Mouse (Mus musculus) forebrain, embryonic 11.5 days (tissue): ENCODE measurements around the gene Mab21l2. TPM values are rescaled to one million over a fixed set of nuclear protein-coding genes. Genes with fewer than 3 reads are reported as not detected.

ENCODE experiments used
- ATAC-seq: fragments of 200-750 bp; cut with Nextera tagmentation; replicated peaks from 2 replicates; pipeline ENCODE4 v1.8.0; 2017; ENCODE audit warnings: moderate TSS enrichment; ENCODE audit not compliant: low FRiP score
- DNase-seq: peaks from one replicate; pipeline ENCODE4 v3.0.0-alpha.2; 2017; ENCODE audit warnings: low spot score
- H3K27ac ChIP-seq: fragments of 300-500 bp; sonication (generic); 2 replicates; pipeline ENCODE4 v1.5.1; 2014; ENCODE audit warnings: low read depth, low read length
- H3K27me3 ChIP-seq: fragments of 300-500 bp; sonication (generic); 2 replicates; pipeline ENCODE4 v1.6.1; 2014; ENCODE audit warnings: mild to moderate bottlenecking, low read length, mixed read lengths; ENCODE audit not compliant: control insufficient read depth, insufficient read depth
- H3K36me3 ChIP-seq: fragments of 300-500 bp; sonication (generic); 2 replicates; pipeline ENCODE4 v1.6.1; 2014; ENCODE audit warnings: mild to moderate bottlenecking, low read length, moderate library complexity, mixed read lengths; ENCODE audit not compliant: control insufficient read depth, insufficient read depth
- H3K4me1 ChIP-seq: fragments of 300-500 bp; sonication (generic); replicated peaks from 2 replicates; pipeline ENCODE4 v1.6.1; 2014; ENCODE audit warnings: low read length, mixed read lengths; ENCODE audit not compliant: control insufficient read depth, insufficient read depth
- H3K4me2 ChIP-seq: fragments of 300-500 bp; sonication (generic); 2 replicates; pipeline ENCODE4 v1.6.1; 2014; ENCODE audit warnings: low read depth, mild to moderate bottlenecking, low read length, moderate library complexity, mixed read lengths; ENCODE audit not compliant: severe bottlenecking
- H3K4me3 ChIP-seq: fragments of 300-500 bp; sonication (generic); 2 replicates; pipeline ENCODE4 v1.5.1; 2014; ENCODE audit warnings: low read depth, low read length
- H3K9ac ChIP-seq: fragments of 300-500 bp; sonication (generic); 2 replicates; pipeline ENCODE4 v1.6.1; 2014; ENCODE audit warnings: low read length
- H3K9me3 ChIP-seq: fragments of 300-500 bp; sonication (generic); 2 replicates; pipeline ENCODE4 v1.6.1; 2016; ENCODE audit warnings: low read length, mixed read lengths; ENCODE audit not compliant: control insufficient read depth
- WGBS: fragments of 180-500 bp; shearing (Covaris S2); extraction: QIAGEN DNeasy Blood & Tissue Kit; methylation state at CpG from one replicate; pipeline ENCODE4 v1.1.7; 2014; 5-methylcytosine and 5-hydroxymethylcytosine counted together
- polyA plus RNA-seq: library from polyadenylated mRNA; unstranded; fragments of >200 nt; fragmentation: Nextera tagmentation; extraction: Ambion mirVana; gene quantifications from 2 replicates; pipeline ENCODE4 v1.2.1, GENCODE M21; 2014

Gene Mab21l2
- polyA plus RNA-seq, 1 experiment from 2014 or later = 7.5 TPM

GRCm38 (mm10) chr3:86522880-86523505, 25.4 kb downstream of the Mab21l2 start:
- Histone ChIP-seq H3K27ac (no peak overlapping the region), H3K9ac (no peak overlapping the region), H3K27me3 (no peaks in the 10 kb centered on the region), H3K36me3 (no peaks in the 10 kb centered on the region), H3K4me2 (no peak overlapping the region), H3K4me3 (no peak overlapping the region), H3K4me1 (no peaks in the 10 kb centered on the region), H3K9me3 (no peaks in the 10 kb centered on the region)
- WGBS = 49% methylated on average over 3 of the region's 3 CpGs
- DNase-seq = no peak
- ATAC-seq = no peak

GRCm38 (mm10) chr3:86518506-86519109, 29.8 kb downstream of the Mab21l2 start:
- no peak for ATAC-seq
- H3K9me3 ChIP-seq = no peaks in the 10 kb centered on the region
- no peaks in the 10 kb centered on the region for H3K27me3 ChIP-seq
- 89% methylated on average over 2 of the region's 2 CpGs for WGBS
- DNase-seq = no peak
- H3K36me3 ChIP-seq = no peaks in the 10 kb centered on the region
- no peak overlapping the region for H3K9ac ChIP-seq
- H3K4me2 ChIP-seq = no peak overlapping the region
- no peak overlapping the region for H3K4me3 ChIP-seq
- H3K27ac ChIP-seq = no peak overlapping the region
- no peaks in the 10 kb centered on the region for H3K4me1 ChIP-seq

GRCm38 (mm10) chr3:86500586-86500985, 47.8 kb downstream of the Mab21l2 start:
- H3K27me3 ChIP-seq = no peaks in the 10 kb centered on the region
- H3K4me3 ChIP-seq = no peak overlapping the region
- no peaks in the 10 kb centered on the region for H3K4me1 ChIP-seq
- H3K9ac ChIP-seq = no peak overlapping the region
- no peaks in the 10 kb centered on the region for H3K36me3 ChIP-seq
- no peak overlapping the region for H3K27ac ChIP-seq
- no peak for DNase-seq
- no peak for ATAC-seq
- no peak overlapping the region for H3K4me2 ChIP-seq
- no peaks in the 10 kb centered on the region for H3K9me3 ChIP-seq
